ENCODE assay signal across 27 mouse cellular contexts in the genomic region with DNA sequence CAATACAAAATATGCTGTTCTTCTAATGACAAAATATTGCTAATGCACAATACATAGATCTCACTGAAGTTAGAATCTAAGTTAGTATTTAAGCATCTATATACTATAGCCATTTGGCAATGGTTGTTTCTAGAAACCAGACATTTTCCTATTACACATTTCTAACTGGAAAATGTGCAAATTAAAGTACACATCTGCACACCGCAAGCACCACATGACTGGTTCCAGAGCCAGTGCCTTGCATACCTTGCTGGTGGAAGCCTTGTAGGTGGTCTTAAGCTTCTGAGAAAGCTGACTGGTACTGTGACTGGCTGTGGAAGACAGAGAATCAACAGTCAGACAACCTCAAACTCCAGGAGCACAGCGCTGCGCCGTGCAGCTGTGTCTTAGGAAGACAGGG.
"Had no signal": no experiment of that assay in that cellular context is flagged by ENCODE, and none has a peak within 500 bp of the region (broad histone marks: within the 10 kb centered on the region; RNA-seq: fewer than 3 reads in every experiment).

No protein-coding gene starts in this region.

- H3K4me1 ChIP-seq: embryonic facial prominence, embryonic 10.5 days; embryonic facial prominence, embryonic 12.5 days; embryonic facial prominence, embryonic 13.5 days; embryonic facial prominence, embryonic 15.5 days; forebrain, embryonic 10.5 days; forebrain, embryonic 12.5 days; forebrain, embryonic 13.5 days; forebrain, embryonic 15.5 days had no signal

- ATAC-seq: forebrain, embryonic 13.5 days; forebrain, embryonic 14.5 days; forebrain, embryonic 15.5 days; forebrain, embryonic 16.5 days; forebrain, postnatal 0 days had no signal

- H3K27ac ChIP-seq: embryonic facial prominence, embryonic 10.5 days; embryonic facial prominence, embryonic 12.5 days; embryonic facial prominence, embryonic 13.5 days; embryonic facial prominence, embryonic 15.5 days; forebrain, embryonic 10.5 days; forebrain, embryonic 12.5 days; forebrain, embryonic 13.5 days; forebrain, embryonic 15.5 days; gastrocnemius, adult 2 months; heart, adult 2 months had no signal

- DNase-seq: cerebellum, adult 9-10 months; cerebellum, adult 9-11 months; cerebellum, postnatal 10 days; cerebellum, postnatal 14 days; cerebellum, postnatal 25 days; cerebellum, postnatal 36 days; embryo, embryonic 11 days; forebrain, postnatal 0 days; gastrocnemius, adult 2 months; gastrocnemius, postnatal 10 days; gastrocnemius, postnatal 14 days; gastrocnemius, postnatal 25 days; gastrocnemius, postnatal 36 days; heart, adult 11 months; heart, adult 18-20 months; heart, adult 2 months had no signal

- H3K9ac ChIP-seq: embryonic facial prominence, embryonic 12.5 days; embryonic facial prominence, embryonic 13.5 days; embryonic facial prominence, embryonic 15.5 days; forebrain, embryonic 12.5 days; forebrain, embryonic 13.5 days; forebrain, embryonic 15.5 days; forebrain, postnatal 0 days had no signal

- H3K4me3 ChIP-seq: embryonic facial prominence, embryonic 10.5 days; embryonic facial prominence, embryonic 12.5 days; embryonic facial prominence, embryonic 13.5 days; embryonic facial prominence, embryonic 15.5 days; erythroblast, embryonic 14.5 days; forebrain, embryonic 10.5 days; forebrain, embryonic 12.5 days; forebrain, embryonic 13.5 days; forebrain, embryonic 15.5 days; gastrocnemius, adult 2 months; heart, adult 2 months had no signal

- H3K9me3 ChIP-seq: embryonic facial prominence, embryonic 10.5 days; embryonic facial prominence, embryonic 12.5 days; embryonic facial prominence, embryonic 13.5 days; embryonic facial prominence, embryonic 15.5 days; forebrain, embryonic 10.5 days; forebrain, embryonic 12.5 days; forebrain, embryonic 13.5 days; forebrain, embryonic 15.5 days had no signal

- H3K4me2 ChIP-seq: embryonic facial prominence, embryonic 12.5 days; embryonic facial prominence, embryonic 13.5 days; embryonic facial prominence, embryonic 15.5 days; forebrain, embryonic 12.5 days; forebrain, embryonic 13.5 days; forebrain, embryonic 15.5 days had no signal

- H3K27me3 ChIP-seq: embryonic facial prominence, embryonic 12.5 days; embryonic facial prominence, embryonic 13.5 days; embryonic facial prominence, embryonic 15.5 days; forebrain, embryonic 12.5 days; forebrain, embryonic 13.5 days; forebrain, embryonic 15.5 days had no signal
